Mouse (Mus musculus): ENCODE measurements around the gene Set.

GRCm38 (mm10) chr2:30042445-30042844 is 14.7 kb upstream of the Set start:
- TF ChIP-seq CTCF (conservative IDR thresholded peaks at IDR 0.05; ENCODE audit: insufficient read depth, insufficient read length, low read depth, low read length) (peak; percentile 89), POLR2A (IDR thresholded peaks at IDR 0.05; ENCODE audit: low read depth, low read length) (no peak)

Measured in kidney, adult 2 months (tissue).